Mouse (Mus musculus) C2C12 (cell line): ENCODE measurements at regions not wholly inside any gene's neighbourhood (a gene's known extent, or its start where the extent isn't known, plus 50 kb on each side); places are given as distances from the start of the nearest gene placed in this dataset.

ENCODE experiments used
- CTCF ChIP-seq: IDR thresholded peaks from one replicate; pipeline ENCODE4 v1.5.1; 2011; ENCODE audit not compliant: control insufficient read depth, insufficient read depth, insufficient read length
- MAX ChIP-seq: IDR thresholded peaks from one replicate; pipeline ENCODE4 v1.6.1; 2011; ENCODE audit warnings: mild to moderate bottlenecking, control low read depth
- MYOD1 ChIP-seq: IDR thresholded peaks from one replicate; pipeline ENCODE4 v1.6.1; 2011; ENCODE audit warnings: low read depth; ENCODE audit not compliant: control insufficient read depth, insufficient read length

DNA sequence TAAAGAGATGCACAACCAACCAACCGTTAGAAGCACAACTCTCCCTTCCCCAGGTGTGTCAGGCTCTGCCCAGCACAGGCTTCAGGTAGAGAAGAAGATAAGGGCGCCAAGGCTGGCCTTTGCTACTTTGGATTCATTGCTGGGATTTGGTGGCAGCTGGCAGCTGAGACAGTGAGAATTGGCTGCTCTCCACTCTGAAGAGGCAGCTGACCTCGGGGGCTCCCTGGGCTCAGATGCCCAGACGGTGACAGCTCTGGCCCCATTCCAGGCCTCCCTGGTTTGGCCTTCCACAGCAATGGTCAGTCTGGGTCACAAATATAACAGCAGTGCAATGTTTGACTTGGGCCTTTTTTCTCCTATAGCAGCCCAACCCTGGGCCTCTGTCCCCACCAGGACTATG, 411.9 kb downstream of the Bcor start:
- TF ChIP-seq CTCF: no peak
- TF ChIP-seq MAX: no peak
- TF ChIP-seq MYOD1: peak; percentile 57
